Mouse (Mus musculus): ENCODE data around the gene Snx29. TPM values are rescaled to one million over a fixed set of nuclear protein-coding genes. Genes with fewer than 3 reads are reported as not detected.

The Snx29 gene
- total and polyA plus RNA-seq, 3 experiments = 2.6 to 9.9 (median 8.9) TPM

GRCm38 (mm10) chr16:11776528-11776927, 453.8 kb downstream of the Snx29 start:
- no peak for TF ChIP-seq EP300 (IDR thresholded peaks at IDR 0.05; ENCODE audit: insufficient read depth, low read depth, low read length)
- no peak for TF ChIP-seq POLR2A (IDR thresholded peaks at IDR 0.05; ENCODE audit: insufficient read depth, low read depth, low read length)
- Histone ChIP-seq H3K36me3 (ENCODE audit: control insufficient read depth, insufficient read depth, low read length) (no peaks in the 10 kb centered on the region), H3K4me3 (no peak overlapping the region), H3K4me1 (ENCODE audit: control insufficient read depth, insufficient read depth, low read length) (no peaks in the 10 kb centered on the region), H3K27me3 (ENCODE audit: control insufficient read depth, insufficient read depth, low read length) (no peaks in the 10 kb centered on the region), H3K9ac (ENCODE audit: low read depth, low read length) (no peak overlapping the region), H3K27ac (no peak overlapping the region), H3K79me2 (replicated peaks; ENCODE audit: control insufficient read depth, insufficient read depth, low read length) (no peaks in the 10 kb centered on the region)
- DNase-seq = no peak
- intact Hi-C loops (cut with DNase I) = no loop called here
- WGBS = 71% methylated on average over 3 of the region's 3 CpGs

- Histone ChIP-seq H3K79me2 (replicated peaks; ENCODE audit: control insufficient read depth, insufficient read depth, low read length) (no peaks in the 10 kb centered on the region), H3K9ac (ENCODE audit: low read depth, low read length) (no peak overlapping the region), H3K27ac (no peak overlapping the region), H3K36me3 (ENCODE audit: control insufficient read depth, insufficient read depth, low read length) (no peaks in the 10 kb centered on the region), H3K4me3 (no peak overlapping the region), H3K4me1 (ENCODE audit: control insufficient read depth, insufficient read depth, low read length) (no peaks in the 10 kb centered on the region), H3K27me3 (ENCODE audit: control insufficient read depth, insufficient read depth, low read length) (no peaks in the 10 kb centered on the region)
- TF ChIP-seq CTCF (IDR thresholded peaks at IDR 0.05) (no peak), EP300 (IDR thresholded peaks at IDR 0.05; ENCODE audit: insufficient read depth, low read depth, low read length) (no peak), POLR2A (IDR thresholded peaks at IDR 0.05; ENCODE audit: insufficient read depth, low read depth, low read length) (no peak)
- intact Hi-C loops (cut with DNase I) = no loop called here
- 73% methylated on average over 5 of the region's 5 CpGs for WGBS
- no peak for DNase-seq
Observed at GRCm38 (mm10) chr16:11778191-11778590, 455.5 kb downstream of the Snx29 start.

DNA sequence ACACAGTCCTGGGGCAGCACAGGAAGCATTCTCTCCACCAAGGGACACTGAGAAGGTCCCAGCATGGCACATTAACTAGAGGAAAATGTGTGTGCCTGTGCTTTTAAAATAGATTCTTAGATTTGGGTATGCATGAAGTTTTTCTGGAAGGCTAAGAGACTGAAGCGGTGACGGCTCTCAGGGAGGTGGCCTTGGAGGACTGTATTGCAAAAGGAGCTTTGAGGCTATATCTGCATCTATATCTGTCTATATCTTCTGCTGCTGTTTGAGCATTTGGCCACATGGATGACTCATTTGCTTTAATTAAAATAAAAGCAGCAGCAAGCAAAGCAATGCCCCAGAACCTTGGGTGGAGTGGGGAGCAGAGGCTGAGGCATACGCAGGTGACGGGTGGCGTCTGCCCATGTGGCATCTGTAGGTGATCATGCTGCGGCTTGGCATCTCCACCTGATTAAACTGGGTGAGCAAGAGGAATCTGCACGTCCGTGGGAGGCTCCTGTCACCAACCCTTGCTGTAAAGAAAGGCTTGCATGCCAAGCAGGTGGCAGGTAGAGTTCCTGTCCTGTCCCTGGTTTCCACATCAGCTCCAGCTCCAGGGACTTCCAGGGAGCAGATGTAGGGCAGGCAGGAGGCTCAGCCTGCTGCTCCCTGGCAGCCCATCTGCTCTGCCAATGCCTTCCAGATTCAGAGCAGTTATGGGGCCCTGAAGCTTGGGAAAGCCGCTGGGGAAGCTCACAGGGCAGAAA, 456.2 kb downstream of the Snx29 start:
- Histone ChIP-seq H3K27me3 (ENCODE audit: control insufficient read depth, insufficient read depth, low read length) (no peaks in the 10 kb centered on the region), H3K9ac (ENCODE audit: low read depth, low read length) (no peak overlapping the region), H3K27ac (no peak overlapping the region), H3K36me3 (ENCODE audit: control insufficient read depth, insufficient read depth, low read length) (no peaks in the 10 kb centered on the region), H3K4me3 (no peak overlapping the region), H3K4me1 (ENCODE audit: control insufficient read depth, insufficient read depth, low read length) (no peaks in the 10 kb centered on the region), H3K79me2 (replicated peaks; ENCODE audit: control insufficient read depth, insufficient read depth, low read length) (no peaks in the 10 kb centered on the region)
- intact Hi-C loops (cut with DNase I) = no loop called here
- DNase-seq = no peak
- 84% methylated on average over 9 of the region's 9 CpGs for WGBS
- TF ChIP-seq CTCF (IDR thresholded peaks at IDR 0.05) = no peak
- TF ChIP-seq EP300 (IDR thresholded peaks at IDR 0.05; ENCODE audit: insufficient read depth, low read depth, low read length) = no peak
- no peak for TF ChIP-seq POLR2A (IDR thresholded peaks at IDR 0.05; ENCODE audit: insufficient read depth, low read depth, low read length)

DNA sequence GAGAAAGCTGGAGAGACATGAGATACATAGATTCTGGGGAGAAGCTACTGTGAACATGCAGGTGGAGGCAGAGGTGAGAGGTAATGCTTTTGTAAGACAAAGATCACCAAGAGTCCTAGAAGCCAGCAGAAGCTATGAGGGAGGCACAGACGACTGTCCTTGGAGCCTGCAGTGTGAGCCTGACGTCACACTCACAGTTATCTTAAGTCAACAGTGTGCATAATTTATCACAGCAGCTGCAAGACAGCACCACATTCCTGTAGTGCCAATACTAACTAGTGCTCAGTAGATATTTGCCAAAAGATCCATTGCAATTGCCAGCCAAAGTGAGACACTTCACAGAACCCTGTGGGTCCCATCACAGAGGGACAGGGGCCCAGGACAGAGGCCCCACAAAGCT, 459.4 kb downstream of the Snx29 start:
- TF ChIP-seq CTCF (IDR thresholded peaks at IDR 0.05) (no peak), POLR2A (IDR thresholded peaks at IDR 0.05; ENCODE audit: insufficient read depth, low read depth, low read length) (no peak), EP300 (IDR thresholded peaks at IDR 0.05; ENCODE audit: insufficient read depth, low read depth, low read length) (no peak)
- no peak overlapping the region for H3K9ac ChIP-seq (ENCODE audit: low read depth, low read length)
- H3K27ac ChIP-seq = no peak overlapping the region
- WGBS = 23% methylated on average over 2 of the region's 2 CpGs
- H3K4me3 ChIP-seq = no peak overlapping the region
- DNase-seq = no peak
- H3K27me3 ChIP-seq (ENCODE audit: control insufficient read depth, insufficient read depth, low read length) = no peaks in the 10 kb centered on the region
- no peaks in the 10 kb centered on the region for H3K36me3 ChIP-seq (ENCODE audit: control insufficient read depth, insufficient read depth, low read length)
- intact Hi-C loops (cut with DNase I) = no loop called here
- no peaks in the 10 kb centered on the region for H3K79me2 ChIP-seq (replicated peaks; ENCODE audit: control insufficient read depth, insufficient read depth, low read length)
- H3K4me1 ChIP-seq (ENCODE audit: control insufficient read depth, insufficient read depth, low read length) = no peaks in the 10 kb centered on the region

GRCm38 (mm10) chr16:11783337-11783736, 460.6 kb downstream of the Snx29 start:
- no peaks in the 10 kb centered on the region for H3K27me3 ChIP-seq (ENCODE audit: control insufficient read depth, insufficient read depth, low read length)
- H3K27ac ChIP-seq = no peak overlapping the region
- no peak for DNase-seq
- no peaks in the 10 kb centered on the region for H3K36me3 ChIP-seq (ENCODE audit: control insufficient read depth, insufficient read depth, low read length)
- H3K4me1 ChIP-seq (ENCODE audit: control insufficient read depth, insufficient read depth, low read length) = no peaks in the 10 kb centered on the region
- H3K4me3 ChIP-seq = no peak overlapping the region
- H3K79me2 ChIP-seq (replicated peaks; ENCODE audit: control insufficient read depth, insufficient read depth, low read length) = no peaks in the 10 kb centered on the region
- H3K9ac ChIP-seq (ENCODE audit: low read depth, low read length) = no peak overlapping the region
- TF ChIP-seq CTCF (IDR thresholded peaks at IDR 0.05) = no peak
- intact Hi-C loops (cut with DNase I) = no loop called here

DNA sequence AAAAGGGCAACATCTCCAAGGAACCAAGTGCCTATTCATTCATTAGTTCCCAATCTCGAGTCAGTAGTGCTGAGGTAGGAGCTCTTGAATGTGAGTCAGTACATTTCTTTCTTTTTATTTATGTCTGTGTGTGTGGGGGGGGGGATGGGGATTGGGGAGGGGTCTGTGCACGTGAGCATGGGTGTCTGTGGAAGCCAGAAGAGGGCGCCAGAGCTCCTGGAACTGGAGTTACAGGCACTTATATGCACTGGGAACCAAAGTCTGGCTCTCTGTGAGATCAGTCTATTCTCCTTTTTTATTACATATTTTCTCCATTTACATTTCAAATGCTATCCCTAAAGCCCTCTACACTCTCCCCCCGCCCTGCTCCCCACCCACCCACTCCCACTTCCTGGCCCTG, 461.6 kb downstream of the Snx29 start:
- TF ChIP-seq CTCF (IDR thresholded peaks at IDR 0.05) (no peak), POLR2A (IDR thresholded peaks at IDR 0.05; ENCODE audit: insufficient read depth, low read depth, low read length) (no peak), EP300 (IDR thresholded peaks at IDR 0.05; ENCODE audit: insufficient read depth, low read depth, low read length) (no peak)
- H3K27ac ChIP-seq = no peak overlapping the region
- intact Hi-C loops (cut with DNase I) = no loop called here
- H3K4me3 ChIP-seq = no peak overlapping the region
- DNase-seq = no peak
- no peaks in the 10 kb centered on the region for H3K27me3 ChIP-seq (ENCODE audit: control insufficient read depth, insufficient read depth, low read length)
- no peak overlapping the region for H3K9ac ChIP-seq (ENCODE audit: low read depth, low read length)
- no peaks in the 10 kb centered on the region for H3K79me2 ChIP-seq (replicated peaks; ENCODE audit: control insufficient read depth, insufficient read depth, low read length)
- no peaks in the 10 kb centered on the region for H3K4me1 ChIP-seq (ENCODE audit: control insufficient read depth, insufficient read depth, low read length)
- WGBS = 60% methylated on average over 4 of the region's 4 CpGs
- no peaks in the 10 kb centered on the region for H3K36me3 ChIP-seq (ENCODE audit: control insufficient read depth, insufficient read depth, low read length)

Measured in heart, adult 2 months (tissue).